ENCODE assay signal across 8 mouse cellular contexts in genomic region chr14:118236886-118237289, GRCm38 (mm10). TPM values are rescaled to one million over a fixed set of nuclear protein-coding genes. Genes with fewer than 3 reads are reported as not detected.
DNase-seq lines count a peak whose midpoint lies in the region; ATAC-seq and TF ChIP-seq lines count a peak whose summit lies in the region.

Sox21 (minus strand) TSS chr14:118237030.

- DNase-seq in cerebellum, adult 9-10 months: peak; percentile 11
- DNase-seq in cerebellum, adult 8-10 months: no peak
- DNase-seq in Patski (ENCODE audit: low read depth, low spot score): no peak
- DNase-seq in hindbrain, postnatal 0 days (ENCODE audit: low spot score): peak; percentile 75
- no peak for DNase-seq in limb, embryonic 11.5 days (ENCODE audit: low spot score)
- peak; percentile 16 for DNase-seq in thymus, postnatal 25 days

- in situ Hi-C loops in Patski (cut with MboI; ENCODE audit: low pct_unique_long_range_greater_than_20kb): no loop called here

- WGBS in forebrain, embryonic 12.5 days: under 1% methylated on average over 34 of the region's 34 CpGs
- under 1% methylated on average over 34 of the region's 34 CpGs for WGBS in hindbrain, postnatal 0 days
- WGBS in limb, embryonic 11.5 days: under 1% methylated on average over 34 of the region's 34 CpGs
- WGBS in midbrain, embryonic 12.5 days: under 1% methylated on average over 31 of the region's 34 CpGs

- H3K27ac ChIP-seq in forebrain, embryonic 12.5 days: peak within 1 kb of the TSS; percentile 95
- H3K27ac ChIP-seq in hindbrain, postnatal 0 days: peak within 1 kb of the TSS; percentile 71
- H3K27ac ChIP-seq in limb, embryonic 11.5 days (replicated peaks; ENCODE audit: low read depth, low read length): no peak within 1 kb of the TSS
- peak within 1 kb of the TSS; percentile 93 for H3K27ac ChIP-seq in midbrain, embryonic 12.5 days (replicated peaks)

- peak; percentile 29 for ATAC-seq in Patski
- ATAC-seq in forebrain, embryonic 12.5 days (ENCODE audit: low FRiP score): peak; percentile 83
- peak; percentile 88 for ATAC-seq in hindbrain, postnatal 0 days
- ATAC-seq in limb, embryonic 11.5 days (ENCODE audit: insufficient number of reproducible peaks, low FRiP score, low TSS enrichment, low read depth): peak; percentile 53
- peak; percentile 84 for ATAC-seq in midbrain, embryonic 12.5 days (ENCODE audit: low FRiP score, low read depth)

- H3K9ac ChIP-seq in forebrain, embryonic 12.5 days: peak within 1 kb of the TSS; percentile 90
- peak within 1 kb of the TSS; percentile 56 for H3K9ac ChIP-seq in hindbrain, postnatal 0 days (replicated peaks; ENCODE audit: low read length)
- H3K9ac ChIP-seq in limb, embryonic 11.5 days (ENCODE audit: low read length): peak within 1 kb of the TSS; percentile 40; the same call in 1 of the 2 replicates
- H3K9ac ChIP-seq in midbrain, embryonic 12.5 days (replicated peaks): peak within 1 kb of the TSS; percentile 92

- POLR2A ChIA-PET in Patski (lab: Charles Lee): no interaction called here

- no peak for TF ChIP-seq CTCF in Patski (IDR thresholded peaks at IDR 0.05)
- TF ChIP-seq CTCF in hindbrain, postnatal 0 days (IDR thresholded peaks at IDR 0.05; ENCODE audit: low read depth): 0 out of 2 replicates have a peak, but pooled peaks have one; percentile 4

- peaks cover 17% of the 10 kb centered on the region for H3K36me3 ChIP-seq in forebrain, embryonic 12.5 days (replicated peaks)
- H3K36me3 ChIP-seq in hindbrain, postnatal 0 days (ENCODE audit: insufficient read depth, low read length): no peaks in the 10 kb centered on the region
- no peaks in the 10 kb centered on the region for H3K36me3 ChIP-seq in limb, embryonic 11.5 days (ENCODE audit: control insufficient read depth, insufficient read depth, low read length)
- peaks cover 10% of the 10 kb centered on the region for H3K36me3 ChIP-seq in midbrain, embryonic 12.5 days

- CTCF ChIA-PET in Patski (lab: Charles Lee): no interaction called here

- H3K4me1 ChIP-seq in forebrain, embryonic 12.5 days: peaks cover 27% of the 10 kb centered on the region
- no peaks in the 10 kb centered on the region for H3K4me1 ChIP-seq in hindbrain, postnatal 0 days (ENCODE audit: insufficient read depth, low read length)
- H3K4me1 ChIP-seq in limb, embryonic 11.5 days (ENCODE audit: control insufficient read depth, insufficient read depth, low read length): peaks cover 17% of the 10 kb centered on the region
- H3K4me1 ChIP-seq in midbrain, embryonic 12.5 days: peaks cover 28% of the 10 kb centered on the region

- H3K27me3 ChIP-seq in Patski: peaks cover 53% of the 10 kb centered on the region
- H3K27me3 ChIP-seq in forebrain, embryonic 12.5 days: peaks cover 28% of the 10 kb centered on the region
- H3K27me3 ChIP-seq in hindbrain, postnatal 0 days (ENCODE audit: insufficient read depth, low read length): peaks cover 41% of the 10 kb centered on the region
- H3K27me3 ChIP-seq in limb, embryonic 11.5 days (ENCODE audit: control insufficient read depth, insufficient read depth, low read length): peaks cover 63% of the 10 kb centered on the region
- H3K27me3 ChIP-seq in midbrain, embryonic 12.5 days: peaks cover 42% of the 10 kb centered on the region

- H3K4me3 ChIP-seq in forebrain, embryonic 12.5 days (replicated peaks): peak within 1 kb of the TSS; percentile 83
- peak within 1 kb of the TSS; percentile 52 for H3K4me3 ChIP-seq in hindbrain, postnatal 0 days (ENCODE audit: low read length)
- H3K4me3 ChIP-seq in limb, embryonic 11.5 days (ENCODE audit: low read depth, low read length): peak within 1 kb of the TSS; percentile 42
- peak within 1 kb of the TSS; percentile 84 for H3K4me3 ChIP-seq in midbrain, embryonic 12.5 days

- peak within 1 kb of the TSS; percentile 75 for H3K4me2 ChIP-seq in forebrain, embryonic 12.5 days
- peak within 1 kb of the TSS; percentile 68 for H3K4me2 ChIP-seq in hindbrain, postnatal 0 days (ENCODE audit: low read depth, low read length)
- H3K4me2 ChIP-seq in limb, embryonic 11.5 days (ENCODE audit: low read depth, severe bottlenecking): peak within 1 kb of the TSS; percentile 90
- peak within 1 kb of the TSS; percentile 69 for H3K4me2 ChIP-seq in midbrain, embryonic 12.5 days (replicated peaks)

- no peaks in the 10 kb centered on the region for H3K9me3 ChIP-seq in forebrain, embryonic 12.5 days
- no peaks in the 10 kb centered on the region for H3K9me3 ChIP-seq in hindbrain, postnatal 0 days (ENCODE audit: low read length)
- H3K9me3 ChIP-seq in limb, embryonic 11.5 days (ENCODE audit: control insufficient read depth, low read length): no peaks in the 10 kb centered on the region
- no peaks in the 10 kb centered on the region for H3K9me3 ChIP-seq in midbrain, embryonic 12.5 days

RNA-seq across cellular contexts. Expression of gene Sox21, which starts in this region (rescaled TPM):
- 0.01 TPM for polyA plus RNA-seq in Patski (2021)
- polyA plus RNA-seq in forebrain, embryonic 12.5 days (2016; fragmentation: Nextera tagmentation; extraction: Ambion mirVana): 21.2 and 24.9 TPM in 2 replicates
- 15.9 and 20.1 TPM in 2 replicates for total RNA-seq in hindbrain, postnatal 0 days (2014; rRNA removed)
- 4.1 TPM in 2 replicates for polyA plus RNA-seq in hindbrain, postnatal 0 days (2015; fragmentation: Nextera tagmentation; extraction: Ambion mirVana)
- 0.11 and 0.13 TPM in 2 replicates for polyA plus RNA-seq in limb, embryonic 11.5 days (2014; fragmentation: Nextera tagmentation; extraction: Ambion mirVana)
- polyA plus RNA-seq in midbrain, embryonic 12.5 days (2016; fragmentation: Nextera tagmentation; extraction: Ambion mirVana): 34.8 and 35.5 TPM in 2 replicates

Comparison
In these comparisons a context has a peak if more than half of its experiments do, and no peak if none do; other contexts are left out.
1. DNase-seq: peak in cerebellum, adult 9-10 months (single experiment), hindbrain, postnatal 0 days (single experiment) and thymus, postnatal 25 days (single experiment); none in cerebellum, adult 8-10 months (single experiment), Patski (single experiment) and limb, embryonic 11.5 days (single experiment).
2. Peak in ATAC-seq in Patski; RNA of the gene not detected or under 1 TPM.
3. Peak in ATAC-seq, H3K4me3 ChIP-seq, H3K9ac ChIP-seq and H3K4me2 ChIP-seq in limb, embryonic 11.5 days; RNA of the gene not detected or under 1 TPM.
4. ATAC-seq: peak in every context shown above with its lines; median percentile 88 in hindbrain, postnatal 0 days; 84 in midbrain, embryonic 12.5 days; 83 in forebrain, embryonic 12.5 days; 53 in limb, embryonic 11.5 days; 29 in Patski.
5. H3K9ac ChIP-seq: peak in every context shown above with its lines; median percentile 92 in midbrain, embryonic 12.5 days; 90 in forebrain, embryonic 12.5 days; 56 in hindbrain, postnatal 0 days; 40 in limb, embryonic 11.5 days.
6. Peak in every context shown above with its lines, with median percentiles within 50 percentile points of each other: H3K4me2 ChIP-seq and H3K4me3 ChIP-seq.